Mouse (Mus musculus): Measurements from ENCODE around the gene Pde4b.
"Not testable (repeated sequence)": the region's sequence is repeated elsewhere in the genome, so short reads cannot be mapped to it uniquely, and the experiment has no call there.

The Pde4b gene

GRCm38 (mm10) chr4:102087091-102087565 is at the start of gene Pde4b:
Gene Pde4b, plus strand, starts transcription at chr4:102087543.
- DNase-seq = no peak

GRCm38 (mm10) chr4:102040190-102040589 is 47.2 kb upstream of the Pde4b start:
- DNase-seq = no peak

GRCm38 (mm10) chr4:102045183-102046140 is 41.9 kb upstream of the Pde4b start:
- no peak for DNase-seq

GRCm38 (mm10) chr4:102049368-102049767 is 38.0 kb upstream of the Pde4b start:
- not testable (repeated sequence) for DNase-seq

- no peak for DNase-seq
These were observed 26.0 kb upstream of the Pde4b start for GRCm38 (mm10) chr4:102061322-102061721.

- no peak for DNase-seq
These were observed 18.0 kb upstream of the Pde4b start for GRCm38 (mm10) chr4:102069314-102069713.

GRCm38 (mm10) chr4:102086336-102086735 is 1.0 kb upstream of the Pde4b start:
- DNase-seq = no peak

- DNase-seq = peak; percentile 71
These were observed 357 bp downstream of the Pde4b start for GRCm38 (mm10) chr4:102087566-102088234.

GRCm38 (mm10) chr4:102088235-102088867 is 1.0 kb downstream of the Pde4b start:
- DNase-seq = peak; percentile 40

- DNase-seq = no peak
These were observed 8.5 kb downstream of the Pde4b start for GRCm38 (mm10) chr4:102095851-102096250.

GRCm38 (mm10) chr4:102102241-102102640 is 14.9 kb downstream of the Pde4b start:
- DNase-seq = no peak

- DNase-seq = no peak
These were observed 17.2 kb downstream of the Pde4b start for GRCm38 (mm10) chr4:102104534-102105014.

GRCm38 (mm10) chr4:102106771-102107170 is 19.4 kb downstream of the Pde4b start:
- no peak for DNase-seq

GRCm38 (mm10) chr4:102119454-102119853 is 32.1 kb downstream of the Pde4b start:
- DNase-seq = no peak

- no peak for DNase-seq
These were observed 49.1 kb downstream of the Pde4b start for GRCm38 (mm10) chr4:102136366-102136849.

GRCm38 (mm10) chr4:102138346-102138745 is 51.0 kb downstream of the Pde4b start:
- no peak for DNase-seq

GRCm38 (mm10) chr4:102141241-102141640 is 53.9 kb downstream of the Pde4b start:
- DNase-seq = no peak

GRCm38 (mm10) chr4:102148766-102149165 is 61.4 kb downstream of the Pde4b start:
- DNase-seq = peak; percentile 62

GRCm38 (mm10) chr4:102159178-102159577 is 71.8 kb downstream of the Pde4b start:
- DNase-seq = no peak

- no peak for DNase-seq
These were observed 84.3 kb downstream of the Pde4b start for GRCm38 (mm10) chr4:102171636-102172035.

- no peak for DNase-seq
These were observed 85.4 kb downstream of the Pde4b start for GRCm38 (mm10) chr4:102172711-102173213.

GRCm38 (mm10) chr4:102175985-102176384 is 88.6 kb downstream of the Pde4b start:
- DNase-seq = no peak

- no peak for DNase-seq
These were observed 89.9 kb downstream of the Pde4b start for GRCm38 (mm10) chr4:102177258-102177657.
